Mouse (Mus musculus) MEL (cell line): ENCODE measurements around the gene Acaa1b.

Experiments
- CTCF ChIP-seq, 3 experiments: IDR thresholded peaks in 2 of 3; conservative IDR thresholded peaks in 1 of 3; 2 replicates each; pipeline ENCODE4 v1.5.1; 2011 to 2012; ENCODE audit warnings: low read length in 3 of 3, low read depth in 2 of 3, mild to moderate bottlenecking in 2 of 3, improper control_type of control experiment in 1 of 3, inconsistent platforms in 1 of 3, mixed read lengths in 1 of 3, moderate library complexity in 1 of 3; ENCODE audit not compliant: control insufficient read depth in 1 of 3, insufficient read depth in 1 of 3, poor library complexity in 1 of 3, severe bottlenecking in 1 of 3
- EP300 ChIP-seq, 2 experiments: IDR thresholded peaks; 2 replicates each; pipeline ENCODE4 v1.6.1; 2011; ENCODE audit warnings: improper control_type of control experiment in 2 of 2, low read length in 2 of 2, low read depth in 1 of 2, mild to moderate bottlenecking in 1 of 2
- ETS1 ChIP-seq: IDR thresholded peaks from 2 replicates; pipeline ENCODE4 v1.6.1; 2012; ENCODE audit warnings: low read depth, mild to moderate bottlenecking, inconsistent platforms, low read length, improper control_type of control experiment, moderate library complexity
- HCFC1 ChIP-seq: IDR thresholded peaks from 2 replicates; pipeline ENCODE4 v1.6.1; 2012; ENCODE audit warnings: low read depth, mild to moderate bottlenecking, inconsistent platforms, low read length, improper control_type of control experiment, moderate library complexity
- JUND ChIP-seq: IDR thresholded peaks from 2 replicates; pipeline ENCODE4 v1.6.1; 2011; ENCODE audit warnings: low read depth, mild to moderate bottlenecking, improper control_type of control experiment, low read length
- MAFK ChIP-seq: IDR thresholded peaks from 2 replicates; pipeline ENCODE4 v1.6.1; 2011; ENCODE audit warnings: low read depth, mild to moderate bottlenecking, low read length, improper control_type of control experiment, borderline replicate concordance
- MEF2A ChIP-seq: IDR thresholded peaks from 2 replicates; pipeline ENCODE4 v1.6.1; 2014; ENCODE audit warnings: low read depth, mild to moderate bottlenecking, inconsistent platforms, low read length, improper control_type of control experiment; ENCODE audit not compliant: poor library complexity, insufficient replicate concordance, severe bottlenecking; ENCODE audit errors: extremely low read depth
- MXI1 ChIP-seq: IDR thresholded peaks from 2 replicates; pipeline ENCODE4 v1.6.1; 2011; ENCODE audit warnings: mild to moderate bottlenecking, low read depth, low read length, improper control_type of control experiment
- NRF1 ChIP-seq: IDR thresholded peaks from 2 replicates; pipeline ENCODE4 v1.6.1; 2014; ENCODE audit warnings: low read depth, mild to moderate bottlenecking, inconsistent platforms, low read length, improper control_type of control experiment, moderate library complexity; ENCODE audit not compliant: poor library complexity, insufficient read depth, severe bottlenecking
- POLR2A ChIP-seq, 2 experiments: IDR thresholded peaks; 2 replicates each; pipeline ENCODE4 v1.6.1; 2011 to 2012; ENCODE audit warnings: low read length in 2 of 2, mild to moderate bottlenecking in 2 of 2, control low read depth in 1 of 2, improper control_type of control experiment in 1 of 2, low read depth in 1 of 2, moderate library complexity in 1 of 2; ENCODE audit not compliant: control insufficient read depth in 1 of 2, insufficient read depth in 1 of 2, poor library complexity in 1 of 2
- TAL1 ChIP-seq: IDR thresholded peaks from 2 replicates; pipeline ENCODE4 v1.6.1; 2012; ENCODE audit warnings: mild to moderate bottlenecking, inconsistent platforms, low read length, moderate library complexity, mixed read lengths
- TCF12 ChIP-seq: IDR thresholded peaks from 2 replicates; pipeline ENCODE4 v1.6.1; 2014; ENCODE audit warnings: low read depth, mild to moderate bottlenecking, inconsistent platforms, low read length, improper control_type of control experiment, moderate library complexity
- USF1 ChIP-seq: IDR thresholded peaks from 2 replicates; pipeline ENCODE4 v1.6.1; 2014; ENCODE audit warnings: low read depth, mild to moderate bottlenecking, inconsistent platforms, low read length, improper control_type of control experiment, moderate library complexity
- ZKSCAN1 ChIP-seq: IDR thresholded peaks from 2 replicates; pipeline ENCODE4 v1.6.1; 2012; ENCODE audit warnings: low read depth, mild to moderate bottlenecking, inconsistent platforms, low read length, improper control_type of control experiment, moderate library complexity

DNA sequence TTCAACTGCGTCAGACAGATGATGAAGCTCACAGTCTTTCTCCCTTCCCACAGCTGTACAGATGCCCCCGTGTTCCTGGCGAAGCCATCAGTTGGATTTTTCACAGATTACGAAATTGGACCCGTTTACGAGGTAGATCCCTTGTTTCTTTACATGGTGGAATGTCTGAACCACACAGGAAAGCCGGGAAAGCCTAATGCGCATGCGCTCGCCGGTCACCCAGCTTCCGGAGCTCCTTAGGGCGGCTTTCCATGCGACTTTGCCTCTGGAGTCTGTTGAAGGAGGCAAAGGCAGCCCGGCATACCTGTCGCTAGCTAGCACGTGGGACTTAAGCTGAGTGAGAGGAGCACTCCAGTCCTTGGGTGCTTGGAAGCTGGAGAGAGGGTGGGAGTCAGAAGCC, 42.0 kb downstream of the Acaa1b start:
- no peak for TF ChIP-seq TCF12
- no peak for TF ChIP-seq NRF1
- no peak for TF ChIP-seq USF1
- no peak for TF ChIP-seq CTCF (IDR thresholded peaks at IDR 0.05 in 2 of 3, conservative IDR thresholded peaks at IDR 0.05 in 1 of 3; ENCODE audit: control insufficient read depth in 1 of 3, insufficient read depth in 1 of 3, low read depth in 2 of 3, low read length in 3 of 3, poor library complexity in 1 of 3, severe bottlenecking in 1 of 3)
- no peak for TF ChIP-seq ETS1
- TF ChIP-seq POLR2A (IDR thresholded peaks at IDR 0.05; ENCODE audit: control insufficient read depth in 1 of 2, insufficient read depth in 1 of 2, low read depth in 1 of 2, low read length in 2 of 2, poor library complexity in 1 of 2): no peak
- no peak for TF ChIP-seq TAL1
- TF ChIP-seq MXI1: no peak
- no peak for TF ChIP-seq ZKSCAN1
- no peak for TF ChIP-seq HCFC1
- TF ChIP-seq JUND: no peak
- no peak for TF ChIP-seq EP300 (IDR thresholded peaks at IDR 0.05; ENCODE audit: low read depth in 1 of 2, low read length in 2 of 2)
- TF ChIP-seq MEF2A: no peak
- TF ChIP-seq MAFK: no peak
